Mouse (Mus musculus) cerebellum, adult 18-20 months (tissue): ENCODE measurements around the gene C2.
"Not testable (repeated sequence)": the region's sequence is repeated elsewhere in the genome, so short reads cannot be mapped to it uniquely, and the experiment has no call there.

Experiments used
- DNase-seq, 2 experiments: peaks; one replicate each; pipeline ENCODE4 v3.0.0; 2021

Gene C2

GRCm38 (mm10) chr17:34874321-34874720, 23.7 kb downstream of the C2 start:
- no peak for DNase-seq

GRCm38 (mm10) chr17:34865981-34866380, 32.1 kb downstream of the C2 start:
- no peak for DNase-seq

- no peak for DNase-seq
These were observed 35.5 kb downstream of the C2 start, which contains the start of gene Cfb for GRCm38 (mm10) chr17:34862416-34863081. TSS of gene Cfb (minus strand) at chr17:34862518.

GRCm38 (mm10) chr17:34861704-34862415, 36.2 kb downstream of the C2 start:
- no peak for DNase-seq

- DNase-seq = no peak
These were observed 37.6 kb downstream of the C2 start for GRCm38 (mm10) chr17:34860514-34860913.

- no peak for DNase-seq
These were observed 39.4 kb downstream of the C2 start for GRCm38 (mm10) chr17:34858670-34859069.

GRCm38 (mm10) chr17:34855825-34856224, 42.2 kb downstream of the C2 start:
- DNase-seq = peak in 1 of 2 experiments; percentile 44

- no peak for DNase-seq
These were observed 43.3 kb downstream of the C2 start for GRCm38 (mm10) chr17:34854761-34855160.

- no peak for DNase-seq
These were observed 44.6 kb downstream of the C2 start for GRCm38 (mm10) chr17:34853511-34853910.

- no peak for DNase-seq
These were observed 47.4 kb downstream of the C2 start for GRCm38 (mm10) chr17:34850517-34851125.

- peak; percentile 98 for DNase-seq
These were observed 48.1 kb downstream of the C2 start, which contains the start of the genes Skiv2l and Nelfe for GRCm38 (mm10) chr17:34849722-34850516. TSS of gene Skiv2l (minus strand) at chr17:34850210. TSS of gene Nelfe (plus strand) at chr17:34850391.

- DNase-seq = no peak
These were observed 50.5 kb downstream of the C2 start for GRCm38 (mm10) chr17:34847615-34848014.

GRCm38 (mm10) chr17:34847192-34847591, 50.9 kb downstream of the C2 start:
- no peak for DNase-seq

- DNase-seq = no peak
These were observed 53.2 kb downstream of the C2 start for GRCm38 (mm10) chr17:34844884-34845283.

- no peak for DNase-seq
These were observed 57.2 kb downstream of the C2 start for GRCm38 (mm10) chr17:34840736-34841307.

GRCm38 (mm10) chr17:34838785-34839184, 59.3 kb downstream of the C2 start:
- DNase-seq = no peak

GRCm38 (mm10) chr17:34837464-34838324, 60.4 kb downstream of the C2 start:
- peak; percentile 30 to 34 for DNase-seq

- DNase-seq = peak; percentile 95 to 96
These were observed 61.2 kb downstream of the C2 start, which contains the start of the genes Stk19 and Dxo for GRCm38 (mm10) chr17:34836856-34837221. TSS of gene Stk19 (minus strand) at chr17:34836945. TSS of gene Dxo (plus strand) at chr17:34837019.

GRCm38 (mm10) chr17:34836155-34836855, 61.8 kb downstream of the C2 start:
- no peak for DNase-seq

GRCm38 (mm10) chr17:34830776-34831175, 67.3 kb downstream of the C2 start:
- not testable (repeated sequence) for DNase-seq
